Mouse (Mus musculus) embryonic fibroblast, embryonic 13.5 days (primary cell): Measurements from ENCODE around the gene H2al1b.

Experiments used
- CTCF ChIP-seq: IDR thresholded peaks from 2 replicates; pipeline ENCODE4 v1.5.1; 2011; ENCODE audit warnings: mild to moderate bottlenecking, control low read depth, low read length, moderate library complexity, borderline replicate concordance; ENCODE audit not compliant: insufficient read depth
- POLR2A ChIP-seq: IDR thresholded peaks from 2 replicates; pipeline ENCODE4 v1.6.1; 2011; ENCODE audit warnings: low read depth, mild to moderate bottlenecking, control low read depth, low read length, moderate library complexity

DNA sequence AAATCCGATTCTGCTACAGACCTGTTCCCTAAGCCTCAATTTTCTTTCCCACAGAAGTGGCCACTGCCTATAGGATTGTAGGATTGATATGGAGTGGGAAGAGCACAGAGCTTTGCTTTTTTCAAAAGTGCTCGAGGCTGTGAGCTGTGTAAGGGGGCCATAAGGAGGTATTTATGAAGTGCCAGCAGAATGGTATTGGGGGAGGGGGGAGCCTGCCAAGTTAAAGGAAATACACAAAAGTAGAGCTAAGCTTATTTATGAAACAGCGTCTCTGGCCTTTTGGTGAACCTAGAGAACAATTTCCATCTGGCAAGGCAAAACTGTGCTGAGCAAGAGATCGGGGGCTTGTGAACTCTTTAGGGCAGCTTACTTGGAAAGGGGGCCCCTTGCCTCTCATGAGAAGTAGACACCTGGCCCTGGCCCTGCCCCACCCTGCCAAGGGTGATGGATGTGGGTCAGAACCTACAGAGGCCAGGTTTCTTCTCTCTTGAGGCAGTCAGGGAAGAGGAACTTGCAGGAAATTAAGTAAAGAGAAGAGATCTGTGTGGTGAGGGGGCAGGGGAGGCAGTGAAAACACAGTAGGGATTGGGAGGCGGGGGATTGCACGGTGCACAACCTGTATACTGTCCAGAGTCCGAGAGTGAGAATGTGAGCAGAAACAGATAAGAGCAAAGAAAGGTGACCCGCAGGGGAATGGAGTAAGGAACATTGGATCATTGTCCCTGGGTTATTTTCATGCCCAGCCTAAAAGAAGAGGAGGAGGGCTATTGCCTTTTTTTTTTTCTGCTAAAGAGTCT, 46.5 kb upstream of the H2al1b start:
- TF ChIP-seq CTCF (no peak), POLR2A (no peak)
